Mouse (Mus musculus): ENCODE results near the gene Gm17482. TPM values are rescaled to one million over a fixed set of nuclear protein-coding genes. Genes with fewer than 3 reads are reported as not detected.
A peak's percentile ranks its signal among the peaks of the same experiment; 100 is the strongest.

Gene Gm17482
- polyA plus RNA-seq, 1 experiment from 2014 or later, result not detected

- no peak for ATAC-seq (ENCODE audit: insufficient number of reproducible peaks, insufficient read depth, low FRiP score, low read depth)
- no peak overlapping the region for H3K4me3 ChIP-seq (ENCODE audit: low read depth, low read length)
- no peak overlapping the region for H3K9ac ChIP-seq (replicated peaks; ENCODE audit: low read depth, low read length)
- no peak overlapping the region for H3K4me2 ChIP-seq (replicated peaks; ENCODE audit: low read depth, low read length)
- H3K4me1 ChIP-seq (ENCODE audit: control insufficient read depth, insufficient read depth, low read length), result peaks cover 8% of the 10 kb centered on the region
- H3K9me3 ChIP-seq (ENCODE audit: control insufficient read depth, low read depth, low read length), result no peaks in the 10 kb centered on the region
- 71% methylated on average over 3 of the region's 3 CpGs for WGBS
- no peak overlapping the region for H3K27ac ChIP-seq (ENCODE audit: low read length)
- no peaks in the 10 kb centered on the region for H3K36me3 ChIP-seq (ENCODE audit: control insufficient read depth, insufficient read depth, low read length)
- no peaks in the 10 kb centered on the region for H3K27me3 ChIP-seq (ENCODE audit: control insufficient read depth, insufficient read depth, low read length)
Measured at GRCm38 (mm10) chr6:115271326-115271725, 44.2 kb downstream of the Gm17482 start.

- H3K9ac ChIP-seq (replicated peaks; ENCODE audit: low read depth, low read length), result no peak overlapping the region
- 5% methylated on average over 4 of the region's 4 CpGs for WGBS
- ATAC-seq (ENCODE audit: insufficient number of reproducible peaks, insufficient read depth, low FRiP score, low read depth), result peak; percentile 60; the same call in 1 of the 2 replicates
Measured at GRCm38 (mm10) chr6:115271866-115272271, 44.7 kb downstream of the Gm17482 start.

GRCm38 (mm10) chr6:115273346-115273745, 46.2 kb downstream of the Gm17482 start:
- H3K4me2 ChIP-seq (replicated peaks; ENCODE audit: low read depth, low read length), result no peak overlapping the region
- H3K27ac ChIP-seq (ENCODE audit: low read length), result no peak overlapping the region
- H3K4me3 ChIP-seq (ENCODE audit: low read depth, low read length), result no peak overlapping the region
- ATAC-seq (ENCODE audit: insufficient number of reproducible peaks, insufficient read depth, low FRiP score, low read depth), result no peak
- no peaks in the 10 kb centered on the region for H3K27me3 ChIP-seq (ENCODE audit: control insufficient read depth, insufficient read depth, low read length)
- no peaks in the 10 kb centered on the region for H3K9me3 ChIP-seq (ENCODE audit: control insufficient read depth, low read depth, low read length)
- H3K4me1 ChIP-seq (ENCODE audit: control insufficient read depth, insufficient read depth, low read length), result peaks cover 8% of the 10 kb centered on the region
- no peak overlapping the region for H3K9ac ChIP-seq (replicated peaks; ENCODE audit: low read depth, low read length)
- WGBS, result 81% methylated on average over 10 of the region's 10 CpGs
- no peaks in the 10 kb centered on the region for H3K36me3 ChIP-seq (ENCODE audit: control insufficient read depth, insufficient read depth, low read length)

More at GRCm38 (mm10) chr6:115271866-115272271, 44.7 kb downstream of the Gm17482 start:
- no peaks in the 10 kb centered on the region for H3K9me3 ChIP-seq (ENCODE audit: control insufficient read depth, low read depth, low read length)
- no peak overlapping the region for H3K27ac ChIP-seq (ENCODE audit: low read length)
- H3K36me3 ChIP-seq (ENCODE audit: control insufficient read depth, insufficient read depth, low read length), result no peaks in the 10 kb centered on the region
- H3K4me3 ChIP-seq (ENCODE audit: low read depth, low read length), result no peak overlapping the region
- H3K4me1 ChIP-seq (ENCODE audit: control insufficient read depth, insufficient read depth, low read length), result peaks cover 8% of the 10 kb centered on the region
- no peak overlapping the region for H3K4me2 ChIP-seq (replicated peaks; ENCODE audit: low read depth, low read length)
- no peaks in the 10 kb centered on the region for H3K27me3 ChIP-seq (ENCODE audit: control insufficient read depth, insufficient read depth, low read length)

- peaks cover 8% of the 10 kb centered on the region for H3K4me1 ChIP-seq (ENCODE audit: control insufficient read depth, insufficient read depth, low read length)
- no peak overlapping the region for H3K9ac ChIP-seq (replicated peaks; ENCODE audit: low read depth, low read length)
- WGBS, result 61% methylated on average over 9 of the region's 9 CpGs
- no peak for ATAC-seq (ENCODE audit: insufficient number of reproducible peaks, insufficient read depth, low FRiP score, low read depth)
- H3K36me3 ChIP-seq (ENCODE audit: control insufficient read depth, insufficient read depth, low read length), result no peaks in the 10 kb centered on the region
- no peak overlapping the region for H3K27ac ChIP-seq (ENCODE audit: low read length)
- no peak overlapping the region for H3K4me3 ChIP-seq (ENCODE audit: low read depth, low read length)
- no peaks in the 10 kb centered on the region for H3K27me3 ChIP-seq (ENCODE audit: control insufficient read depth, insufficient read depth, low read length)
- no peaks in the 10 kb centered on the region for H3K9me3 ChIP-seq (ENCODE audit: control insufficient read depth, low read depth, low read length)
- H3K4me2 ChIP-seq (replicated peaks; ENCODE audit: low read depth, low read length), result no peak overlapping the region
Measured at GRCm38 (mm10) chr6:115274705-115275104, 47.6 kb downstream of the Gm17482 start.

- peaks cover 8% of the 10 kb centered on the region for H3K4me1 ChIP-seq (ENCODE audit: control insufficient read depth, insufficient read depth, low read length)
- H3K4me2 ChIP-seq (replicated peaks; ENCODE audit: low read depth, low read length), result no peak overlapping the region
- H3K9ac ChIP-seq (replicated peaks; ENCODE audit: low read depth, low read length), result no peak overlapping the region
- no peak for ATAC-seq (ENCODE audit: insufficient number of reproducible peaks, insufficient read depth, low FRiP score, low read depth)
- H3K36me3 ChIP-seq (ENCODE audit: control insufficient read depth, insufficient read depth, low read length), result no peaks in the 10 kb centered on the region
- WGBS, result 87% methylated on average over 10 of the region's 10 CpGs
- H3K4me3 ChIP-seq (ENCODE audit: low read depth, low read length), result no peak overlapping the region
- no peaks in the 10 kb centered on the region for H3K9me3 ChIP-seq (ENCODE audit: control insufficient read depth, low read depth, low read length)
- H3K27me3 ChIP-seq (ENCODE audit: control insufficient read depth, insufficient read depth, low read length), result no peaks in the 10 kb centered on the region
- H3K27ac ChIP-seq (ENCODE audit: low read length), result no peak overlapping the region
Measured at GRCm38 (mm10) chr6:115275116-115275815, 48.1 kb downstream of the Gm17482 start.

- no peak overlapping the region for H3K4me3 ChIP-seq (ENCODE audit: low read depth, low read length)
Measured at GRCm38 (mm10) chr6:115278086-115278485, 50.9 kb downstream of the Gm17482 start.

GRCm38 (mm10) chr6:115279639-115280038, 52.5 kb downstream of the Gm17482 start:
- WGBS, result 57% methylated on average over 2 of the region's 2 CpGs
- no peak for ATAC-seq (ENCODE audit: insufficient number of reproducible peaks, insufficient read depth, low FRiP score, low read depth)
- H3K4me2 ChIP-seq (replicated peaks; ENCODE audit: low read depth, low read length), result no peak overlapping the region

More at GRCm38 (mm10) chr6:115278086-115278485, 50.9 kb downstream of the Gm17482 start:
- Histone ChIP-seq H3K9ac (replicated peaks; ENCODE audit: low read depth, low read length) (no peak overlapping the region), H3K27me3 (ENCODE audit: control insufficient read depth, insufficient read depth, low read length) (no peaks in the 10 kb centered on the region), H3K36me3 (ENCODE audit: control insufficient read depth, insufficient read depth, low read length) (no peaks in the 10 kb centered on the region), H3K4me1 (ENCODE audit: control insufficient read depth, insufficient read depth, low read length) (no peaks in the 10 kb centered on the region), H3K4me2 (replicated peaks; ENCODE audit: low read depth, low read length) (no peak overlapping the region), H3K9me3 (ENCODE audit: control insufficient read depth, low read depth, low read length) (no peaks in the 10 kb centered on the region), H3K27ac (ENCODE audit: low read length) (no peak overlapping the region)
- WGBS, result 73% methylated on average over 8 of the region's 8 CpGs
- no peak for ATAC-seq (ENCODE audit: insufficient number of reproducible peaks, insufficient read depth, low FRiP score, low read depth)

GRCm38 (mm10) chr6:115284153-115284552, 57.0 kb downstream of the Gm17482 start:
- ATAC-seq (ENCODE audit: insufficient number of reproducible peaks, insufficient read depth, low FRiP score, low read depth), result no peak
- no peaks in the 10 kb centered on the region for H3K9me3 ChIP-seq (ENCODE audit: control insufficient read depth, low read depth, low read length)
- no peak overlapping the region for H3K4me2 ChIP-seq (replicated peaks; ENCODE audit: low read depth, low read length)
- H3K27me3 ChIP-seq (ENCODE audit: control insufficient read depth, insufficient read depth, low read length), result no peaks in the 10 kb centered on the region
- no peak overlapping the region for H3K9ac ChIP-seq (replicated peaks; ENCODE audit: low read depth, low read length)
- H3K4me1 ChIP-seq (ENCODE audit: control insufficient read depth, insufficient read depth, low read length), result no peaks in the 10 kb centered on the region
- no peaks in the 10 kb centered on the region for H3K36me3 ChIP-seq (ENCODE audit: control insufficient read depth, insufficient read depth, low read length)
- H3K4me3 ChIP-seq (ENCODE audit: low read depth, low read length), result no peak overlapping the region
- H3K27ac ChIP-seq (ENCODE audit: low read length), result no peak overlapping the region
- WGBS, result 83% methylated on average over 2 of the region's 2 CpGs

More at GRCm38 (mm10) chr6:115279639-115280038, 52.5 kb downstream of the Gm17482 start:
- Histone ChIP-seq H3K36me3 (ENCODE audit: control insufficient read depth, insufficient read depth, low read length) (no peaks in the 10 kb centered on the region), H3K4me1 (ENCODE audit: control insufficient read depth, insufficient read depth, low read length) (no peaks in the 10 kb centered on the region), H3K9ac (replicated peaks; ENCODE audit: low read depth, low read length) (no peak overlapping the region), H3K27ac (ENCODE audit: low read length) (no peak overlapping the region), H3K27me3 (ENCODE audit: control insufficient read depth, insufficient read depth, low read length) (no peaks in the 10 kb centered on the region), H3K9me3 (ENCODE audit: control insufficient read depth, low read depth, low read length) (no peaks in the 10 kb centered on the region), H3K4me3 (ENCODE audit: low read depth, low read length) (no peak overlapping the region)

GRCm38 (mm10) chr6:115286441-115286840, 59.3 kb downstream of the Gm17482 start:
- Histone ChIP-seq H3K27me3 (ENCODE audit: control insufficient read depth, insufficient read depth, low read length) (no peaks in the 10 kb centered on the region), H3K27ac (ENCODE audit: low read length) (no peak overlapping the region), H3K4me1 (ENCODE audit: control insufficient read depth, insufficient read depth, low read length) (no peaks in the 10 kb centered on the region), H3K36me3 (ENCODE audit: control insufficient read depth, insufficient read depth, low read length) (no peaks in the 10 kb centered on the region), H3K9me3 (ENCODE audit: control insufficient read depth, low read depth, low read length) (no peaks in the 10 kb centered on the region), H3K9ac (replicated peaks; ENCODE audit: low read depth, low read length) (no peak overlapping the region), H3K4me2 (replicated peaks; ENCODE audit: low read depth, low read length) (no peak overlapping the region), H3K4me3 (ENCODE audit: low read depth, low read length) (no peak overlapping the region)
- no peak for ATAC-seq (ENCODE audit: insufficient number of reproducible peaks, insufficient read depth, low FRiP score, low read depth)
- 68% methylated on average over 6 of the region's 6 CpGs for WGBS
